Mouse (Mus musculus) frontal cortex, postnatal 10 days (tissue): ENCODE measurements at regions not wholly inside any gene's neighbourhood (a gene's known extent, or its start where the extent isn't known, plus 50 kb on each side); places are given as distances from the start of the nearest gene placed in this dataset.

Source experiments
- DNase-seq, 2 experiments: peaks; one replicate each; pipeline ENCODE4 v3.0.0; 2022; ENCODE audit warnings: low spot score in 2 of 2, mixed read lengths in 1 of 2

DNA sequence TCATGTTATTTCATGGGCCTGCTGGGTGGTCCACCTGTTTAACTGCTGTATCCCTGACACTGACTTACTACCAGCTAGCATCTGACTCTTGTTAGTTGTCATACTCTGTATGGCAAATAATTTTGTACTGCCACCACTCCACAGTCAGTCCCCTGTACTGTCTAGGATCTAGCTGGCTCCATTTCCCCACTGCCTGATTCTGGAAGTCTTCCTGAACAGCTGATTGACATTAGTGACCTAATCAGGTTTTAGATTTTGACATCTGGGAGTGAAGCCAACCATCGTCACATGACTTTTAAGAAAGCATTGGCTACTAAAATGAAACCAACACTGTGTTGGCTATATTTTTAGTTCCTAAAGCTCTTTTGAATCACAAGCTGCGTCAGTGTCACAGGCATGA, 711.3 kb downstream of the Bcl11a start:
- no peak for DNase-seq

DNA sequence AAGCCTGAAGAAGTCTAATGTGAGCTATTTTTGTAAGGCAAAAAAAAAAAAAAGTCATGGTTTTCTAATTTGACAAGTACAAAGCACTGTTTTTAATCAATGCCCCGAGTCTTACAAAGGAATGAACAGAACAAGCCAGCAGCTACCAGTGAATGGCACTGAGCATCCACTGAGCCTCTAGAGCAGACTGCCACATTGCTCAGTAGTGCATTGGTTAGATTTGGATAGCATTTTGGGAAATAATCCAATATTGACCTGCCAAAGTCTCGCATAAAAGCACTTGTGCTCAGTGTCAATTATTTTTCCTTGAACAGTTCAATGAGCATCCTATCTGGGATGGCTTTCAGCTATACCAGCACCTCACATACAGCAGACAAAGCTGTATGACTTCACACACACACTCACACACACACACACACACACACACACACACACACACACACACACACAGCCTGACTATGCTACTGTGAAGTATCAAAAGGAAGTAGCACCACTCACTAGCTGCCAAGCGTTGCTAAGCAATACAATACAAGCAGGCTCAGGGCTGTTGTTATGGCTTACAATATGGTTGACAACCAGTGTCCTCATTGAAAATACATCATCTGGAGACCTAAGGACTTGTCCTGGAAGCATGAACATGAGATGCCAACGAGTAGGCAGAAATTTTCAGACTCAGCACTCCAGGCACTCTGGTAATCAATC, 717.8 kb downstream of the Bcl11a start:
- no peak for DNase-seq

DNA sequence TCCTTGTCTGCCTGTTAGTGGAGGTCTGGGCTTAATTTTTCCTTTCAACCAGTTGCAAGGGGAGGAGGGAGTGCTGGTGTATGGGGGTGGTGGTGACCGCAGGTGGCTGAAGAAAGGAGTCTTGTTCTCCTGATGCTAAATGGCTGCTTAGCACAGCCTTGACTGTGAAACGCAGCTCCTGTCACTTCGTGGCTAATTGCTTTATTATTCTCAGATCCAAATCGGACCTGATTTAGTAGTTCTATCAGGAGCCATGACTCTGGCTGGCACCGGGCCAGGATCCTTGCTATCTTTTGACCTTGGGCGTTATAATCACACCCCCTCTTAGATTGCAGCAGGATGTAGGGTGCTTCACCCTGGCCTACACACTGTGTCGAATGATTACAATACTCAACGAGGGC, 726.8 kb downstream of the Bcl11a start:
- DNase-seq, result no peak

DNA sequence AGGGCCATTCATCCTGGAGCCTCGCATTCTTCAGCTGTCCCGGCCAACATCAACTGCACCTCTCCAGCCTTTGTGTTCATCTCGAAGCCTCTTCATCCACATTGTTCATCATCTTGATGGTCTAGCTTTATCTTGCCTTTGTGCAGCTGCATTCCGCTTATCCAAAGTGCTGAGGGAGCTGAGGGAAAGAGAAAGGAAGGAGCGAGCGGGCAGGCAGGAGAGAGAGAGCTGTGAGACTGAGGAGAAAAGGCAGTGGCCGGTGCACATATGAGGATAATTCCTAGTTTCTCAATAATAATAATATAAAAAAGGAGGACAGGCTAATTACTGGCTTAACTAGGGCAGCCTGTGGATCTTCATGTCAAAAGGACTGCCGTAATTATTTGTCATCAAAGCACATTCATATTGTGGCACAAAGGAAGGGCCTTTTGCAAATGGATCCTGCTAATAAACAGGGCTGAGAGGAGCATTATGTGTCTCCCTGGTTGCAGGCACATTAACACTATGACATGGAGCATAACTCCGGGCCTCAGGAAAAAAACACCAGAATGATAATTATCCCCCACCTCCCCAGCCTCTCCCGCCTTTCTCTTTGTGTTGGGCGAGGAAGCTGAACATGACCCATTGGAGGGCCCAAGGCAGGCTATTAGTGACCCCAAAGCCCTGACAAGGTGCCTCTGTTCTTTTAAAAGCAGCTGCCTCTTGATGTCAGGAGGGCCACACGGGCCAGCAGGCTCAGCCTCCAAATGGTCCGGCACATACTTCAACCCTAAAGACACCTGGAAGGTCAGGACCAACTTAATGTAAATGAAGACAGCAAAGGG, 751.9 kb downstream of the Bcl11a start:
- DNase-seq, result no peak

DNA sequence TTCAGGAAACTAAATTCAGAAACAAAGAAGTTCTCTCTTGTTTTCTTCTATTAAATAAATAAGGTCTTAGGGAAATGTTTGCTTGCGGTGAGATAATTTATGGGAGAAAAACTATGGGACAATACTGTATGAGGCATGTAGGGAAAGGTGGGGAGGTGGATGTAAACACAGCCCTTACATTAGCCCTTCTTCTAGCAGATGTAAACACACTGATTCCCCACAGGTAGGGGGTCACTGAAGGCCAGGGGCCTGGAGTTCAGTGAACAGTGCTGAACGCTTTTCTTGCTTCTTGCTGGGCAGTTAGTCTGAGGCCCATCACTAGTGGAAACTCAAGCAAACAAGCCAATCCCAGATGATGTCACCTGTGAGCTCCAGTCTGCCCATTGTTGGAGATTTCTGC, 752.6 kb downstream of the Bcl11a start:
- DNase-seq, result no peak

DNA sequence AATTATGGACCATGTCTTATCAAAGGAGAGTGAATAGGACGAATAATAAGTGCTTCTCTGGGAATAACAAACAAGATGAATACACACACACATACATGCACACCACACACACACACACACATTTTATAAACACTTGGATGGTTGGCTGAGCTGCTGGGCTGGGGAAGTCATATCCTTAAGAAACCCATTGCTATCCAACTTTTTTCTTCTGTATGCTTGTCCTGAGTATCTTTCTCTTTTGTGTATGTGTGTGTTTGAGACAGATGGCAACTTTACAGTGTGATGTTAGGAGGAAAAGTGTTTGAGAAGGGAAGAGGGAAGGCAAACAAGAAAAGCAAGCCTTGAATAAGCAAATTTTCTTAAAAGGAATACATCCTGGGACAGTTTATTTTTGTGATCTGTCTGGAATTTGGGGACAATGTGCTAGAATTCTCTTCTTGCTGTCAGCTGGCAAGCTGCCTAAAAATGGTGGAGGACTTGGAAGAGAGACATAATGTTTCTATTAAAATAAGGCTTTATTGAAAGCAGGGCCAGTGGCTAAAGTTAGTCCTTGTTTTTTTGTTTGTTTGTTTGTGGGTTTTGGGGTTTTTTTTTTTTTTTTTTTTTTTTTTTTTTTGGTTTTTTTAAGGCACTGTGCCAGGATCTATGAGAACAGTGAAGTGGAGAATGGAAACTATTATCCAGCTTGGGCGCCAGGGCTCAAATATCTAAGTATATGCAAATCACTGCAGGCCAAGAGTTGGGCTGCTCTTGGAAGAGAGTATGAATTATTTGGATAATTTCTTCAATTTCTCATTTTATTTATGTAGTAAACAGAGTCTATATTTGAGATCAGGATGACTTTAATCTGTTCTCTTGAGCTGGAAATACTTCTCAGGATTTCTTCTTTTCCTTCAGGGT, 766.2 kb downstream of the Bcl11a start:
- DNase-seq, result no peak

DNA sequence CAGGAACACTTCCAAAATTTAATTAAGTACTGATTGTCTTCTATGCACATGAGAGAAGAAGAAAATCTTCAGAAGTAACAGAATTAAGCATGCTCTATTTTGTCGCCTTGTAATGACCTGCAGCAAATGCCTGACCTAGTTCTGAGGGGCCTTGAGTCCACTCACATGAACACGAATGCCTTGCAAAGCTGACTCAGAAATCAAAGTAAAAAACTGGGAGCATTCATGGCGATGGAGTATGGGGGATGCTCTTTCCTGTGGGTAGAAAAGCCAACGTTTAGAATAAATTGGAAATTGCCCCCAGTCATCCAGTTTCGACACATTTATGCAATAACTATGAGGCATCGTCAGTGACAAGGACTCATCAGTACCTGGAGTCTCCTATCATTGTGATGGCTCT, 779.1 kb downstream of the Bcl11a start:
- no peak for DNase-seq

DNA sequence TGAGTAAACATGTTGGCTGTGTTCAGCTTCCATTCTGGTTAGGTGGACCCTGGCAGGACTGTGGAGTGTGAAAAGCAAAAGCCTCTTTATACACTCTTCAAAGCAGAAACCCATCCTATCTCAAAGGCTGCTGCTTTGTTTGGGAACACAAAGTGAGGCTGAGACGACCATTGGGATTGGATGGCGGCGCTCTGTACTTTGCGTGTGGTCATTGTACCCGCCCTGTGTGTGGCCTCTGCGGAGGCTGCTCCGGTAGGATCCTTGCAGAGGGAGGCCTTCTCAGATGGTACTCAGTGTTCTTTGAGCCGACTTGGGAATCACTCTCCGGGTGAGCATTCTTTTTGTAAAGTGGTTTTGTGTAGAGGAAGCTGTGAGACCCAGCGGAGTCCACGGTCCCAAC, 786.8 kb downstream of the Bcl11a start:
- no peak for DNase-seq

DNA sequence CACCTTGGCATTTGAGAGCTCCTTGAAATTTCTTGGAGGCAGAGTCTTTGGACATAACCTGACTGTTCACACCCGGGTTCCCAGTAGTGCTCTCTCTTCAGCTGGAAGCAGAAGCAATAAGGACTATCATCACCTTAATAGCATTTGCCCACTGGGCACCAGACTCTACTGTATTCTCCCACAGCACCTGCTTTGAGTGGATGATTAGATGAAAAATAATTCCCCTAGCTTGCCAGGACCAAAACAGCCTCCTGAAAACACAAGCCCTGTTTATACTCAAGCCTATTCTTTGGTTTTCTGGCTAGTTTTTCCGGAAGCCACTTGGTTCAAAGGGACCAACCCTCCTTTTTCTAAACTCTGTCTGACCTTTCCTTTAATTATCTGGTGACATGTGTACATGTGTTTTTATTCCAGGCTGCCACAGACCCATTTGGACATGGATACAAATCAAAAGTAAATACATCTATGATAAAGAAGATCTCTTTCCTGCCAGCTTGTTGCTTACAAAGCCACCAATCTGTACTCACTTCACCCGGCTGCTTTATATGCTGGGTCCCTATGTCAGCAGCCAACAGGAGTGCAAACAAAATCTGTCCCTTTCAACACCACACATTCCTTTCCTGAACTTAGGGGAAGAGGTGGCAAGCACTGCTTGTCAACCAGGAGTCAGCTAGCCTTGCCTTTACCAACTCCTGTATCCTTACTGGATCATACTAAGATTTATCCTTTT, 787.4 kb downstream of the Bcl11a start:
- no peak for DNase-seq
